Mouse (Mus musculus): ENCODE measurements around the gene Cdkn2c. TPM values are rescaled to one million over a fixed set of nuclear protein-coding genes. Genes with fewer than 3 reads are reported as not detected.

The Cdkn2c gene
- polyA plus RNA-seq, 1 experiment from 2014 or later, result 13.2 TPM

DNA sequence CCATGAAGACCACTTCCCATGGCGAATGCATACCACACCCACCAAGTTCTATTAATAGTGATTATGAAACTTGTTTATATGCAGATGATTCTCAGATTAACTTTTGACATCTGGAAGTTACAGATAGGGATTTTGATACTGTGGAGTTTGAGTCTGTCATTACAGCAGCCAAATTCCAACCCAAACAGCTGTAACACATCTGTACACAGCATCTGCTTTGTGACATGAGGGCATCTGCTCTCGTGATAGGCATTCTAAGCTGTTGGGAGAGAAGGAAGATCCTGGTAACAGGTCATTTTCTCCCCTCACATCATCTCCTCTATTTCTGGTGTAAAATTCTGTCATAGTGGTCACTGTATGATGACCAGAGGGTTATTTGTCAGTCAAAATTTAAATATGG lies 36.8 kb downstream of the Cdkn2c start:
- Histone ChIP-seq H3K9ac (no peak overlapping the region), H3K27ac (no peak overlapping the region), H3K27me3 (no peaks in the 10 kb centered on the region), H3K36me3 (no peaks in the 10 kb centered on the region), H3K4me2 (no peak overlapping the region), H3K4me3 (replicated peaks) (no peak overlapping the region), H3K9me3 (replicated peaks) (no peaks in the 10 kb centered on the region), H3K4me1 (replicated peaks) (no peaks in the 10 kb centered on the region)
- DNase-seq (no peak), ATAC-seq (ENCODE audit: low read depth) (no peak)
- 39% methylated on average over 2 of the region's 2 CpGs for WGBS (ENCODE audit: insufficient replicate concordance)

DNA sequence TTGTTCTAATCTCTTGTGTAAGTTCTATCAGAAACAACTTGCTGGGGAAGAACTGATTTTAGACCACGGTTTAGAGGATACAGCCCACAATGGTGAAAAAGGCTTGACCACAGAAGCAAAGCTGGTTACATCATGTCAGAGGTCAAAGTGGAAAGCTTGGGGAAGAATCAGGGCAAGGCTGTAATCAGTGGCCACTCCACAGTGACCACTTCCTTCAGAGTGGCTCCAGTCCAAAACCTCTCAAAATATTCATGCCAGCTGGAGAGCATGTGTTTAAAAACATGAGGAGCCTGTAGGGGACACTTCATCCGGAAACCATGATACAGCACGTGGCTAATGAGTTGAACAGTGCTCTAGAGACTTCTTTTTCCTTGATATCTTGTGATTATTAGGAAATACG lies 54.4 kb downstream of the Cdkn2c start:
- WGBS (ENCODE audit: insufficient replicate concordance), result 58% methylated on average over 4 of the region's 4 CpGs
- no peaks in the 10 kb centered on the region for H3K4me1 ChIP-seq (replicated peaks)
- DNase-seq, result no peak
- no peak overlapping the region for H3K4me3 ChIP-seq (replicated peaks)
- no peaks in the 10 kb centered on the region for H3K36me3 ChIP-seq
- no peak overlapping the region for H3K27ac ChIP-seq
- no peak for ATAC-seq (ENCODE audit: low read depth)
- no peak overlapping the region for H3K9ac ChIP-seq
- no peak overlapping the region for H3K4me2 ChIP-seq
- H3K27me3 ChIP-seq, result no peaks in the 10 kb centered on the region
- H3K9me3 ChIP-seq (replicated peaks), result no peaks in the 10 kb centered on the region

Other genes with a start within 250 kb of the Cdkn2c start
- gene Rnf11, start 182.5 kb downstream of the Cdkn2c start, polyA plus RNA-seq (2015; fragmentation: Nextera tagmentation; extraction: Ambion mirVana), result 30.5 and 31.1 TPM in 2 replicates
- not detected in 2 replicates for gene 4930522H14Rik, start 135.9 kb downstream of the Cdkn2c start, polyA plus RNA-seq (2015; fragmentation: Nextera tagmentation; extraction: Ambion mirVana)
- 16.5 and 18.6 TPM in 2 replicates for gene Faf1, start 9.4 kb upstream of the Cdkn2c start, polyA plus RNA-seq (2015; fragmentation: Nextera tagmentation; extraction: Ambion mirVana)